Mouse (Mus musculus) frontal cortex, adult (tissue): Measurements from ENCODE around the gene D10Wsu102e.
"Not testable (repeated sequence)": the region's sequence is repeated elsewhere in the genome, so short reads cannot be mapped to it uniquely, and the experiment has no call there.

Source experiments
- ATAC-seq: cut with Nextera tagmentation; 2 replicates; pipeline ENCODE4 v1.9.2; 2017; ENCODE audit warnings: mild to moderate bottlenecking, moderate library complexity, mixed read lengths; ENCODE audit not compliant: low TSS enrichment

The D10Wsu102e gene

DNA sequence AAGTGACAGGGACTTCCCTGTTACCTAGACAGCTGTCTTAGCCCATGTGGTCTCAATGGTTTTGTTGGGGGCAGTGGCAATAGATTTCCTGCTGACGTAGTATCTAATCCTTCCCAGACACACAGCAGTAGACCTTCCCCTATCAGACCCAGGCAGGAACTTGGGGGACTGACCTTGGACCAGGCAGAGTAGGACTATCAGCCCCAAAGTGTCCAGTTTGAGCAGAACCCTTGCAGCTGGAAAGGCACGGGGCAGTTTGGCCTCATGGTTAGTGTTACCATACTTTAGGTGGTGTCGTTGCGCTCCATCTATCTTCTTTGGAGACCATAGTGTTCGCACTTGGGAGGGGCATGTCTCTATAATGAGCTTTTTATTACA lies 13.7 kb upstream of the D10Wsu102e start:
- ATAC-seq, result no peak

DNA sequence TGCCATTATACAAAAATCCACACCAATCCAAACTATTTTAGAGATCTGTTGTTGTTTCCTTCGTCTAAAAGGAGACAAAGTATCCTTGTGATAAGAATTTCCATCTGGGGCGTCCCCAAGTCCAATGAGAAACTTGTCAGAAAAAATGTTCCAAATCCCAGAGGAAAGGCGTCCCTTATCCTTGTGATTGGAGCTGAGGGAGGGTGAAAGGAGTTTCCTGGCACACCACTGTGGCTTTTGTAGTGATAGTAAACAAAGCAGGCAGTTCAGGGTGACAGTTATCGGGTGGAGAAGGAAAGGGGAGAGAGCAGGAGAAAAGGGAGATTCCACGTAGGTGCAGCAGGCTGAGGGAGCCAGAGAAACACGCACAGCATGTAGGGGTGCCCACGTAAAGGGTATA lies 12.5 kb upstream of the D10Wsu102e start:
- ATAC-seq, result no peak

DNA sequence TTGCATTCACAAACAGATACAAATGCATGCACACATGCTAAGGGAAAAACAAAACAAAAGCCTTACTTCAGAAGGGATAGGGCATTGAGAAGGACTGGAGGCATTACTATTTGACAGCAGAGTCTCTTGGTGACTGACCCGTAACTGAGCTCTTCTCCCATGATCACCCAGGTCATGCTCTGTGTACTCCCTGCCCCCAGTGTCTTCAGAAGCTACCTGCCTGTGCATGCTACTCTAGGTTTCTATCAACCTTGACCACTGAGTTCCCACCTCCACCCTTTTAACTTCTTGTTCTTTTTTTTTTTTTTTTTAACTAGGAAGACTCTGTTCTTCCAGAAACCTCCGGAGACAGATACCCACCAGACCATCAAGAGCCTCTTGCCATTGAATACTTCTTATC lies 9.3 kb upstream of the D10Wsu102e start:
- ATAC-seq, result no peak

DNA sequence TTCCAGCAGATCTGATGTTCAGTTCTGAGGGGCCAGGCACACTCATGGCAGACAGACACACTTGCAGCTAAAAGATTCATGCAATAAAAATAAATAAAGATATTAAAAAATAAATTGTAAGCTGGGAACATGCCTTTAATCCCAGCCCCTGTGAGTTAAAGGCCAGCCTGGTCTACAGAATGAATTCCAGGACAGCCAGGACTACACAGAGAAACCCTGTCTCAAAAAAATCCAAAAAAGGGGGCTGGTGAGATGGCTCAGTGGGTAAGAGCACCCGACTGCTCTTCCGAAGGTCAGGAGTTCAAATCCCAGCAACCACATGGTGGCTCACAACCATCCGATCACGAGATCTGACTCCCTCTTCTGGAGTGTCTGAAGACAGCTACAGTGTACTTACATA lies 8.2 kb upstream of the D10Wsu102e start:
- not testable (repeated sequence) for ATAC-seq

DNA sequence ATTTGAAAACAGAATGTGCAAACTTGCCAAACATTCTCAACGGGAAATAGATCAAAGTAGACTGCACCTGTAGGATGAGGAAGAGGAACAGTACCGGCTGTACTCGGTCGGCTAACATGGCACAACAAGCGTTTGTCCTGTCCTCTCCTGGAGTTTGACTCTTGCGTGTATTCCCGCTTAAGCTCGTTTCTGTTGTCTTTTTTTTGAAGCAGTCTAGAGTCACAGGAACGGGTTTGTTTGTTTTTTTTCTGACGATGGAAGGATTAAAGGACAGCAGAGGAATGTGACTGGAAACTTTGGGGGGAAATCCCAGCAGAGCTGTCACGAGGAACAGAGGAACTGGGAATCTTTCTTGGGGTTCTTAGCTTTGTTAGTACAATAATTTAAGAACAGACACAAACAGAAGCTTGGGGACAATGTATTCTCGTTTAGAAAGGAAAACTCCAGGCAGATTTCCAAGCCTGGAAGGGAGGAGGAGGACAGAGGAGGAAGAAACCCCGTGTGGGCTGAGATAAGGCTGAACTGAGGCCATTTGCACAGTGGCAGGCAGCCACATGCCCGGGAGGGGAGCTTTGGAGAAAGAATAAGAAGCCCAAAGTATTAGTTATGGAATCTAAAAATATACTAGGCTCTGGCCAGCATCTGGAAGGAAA lies 6.2 kb upstream of the D10Wsu102e start:
- peak; percentile 44; the same call in 1 of the 2 replicates for ATAC-seq

DNA sequence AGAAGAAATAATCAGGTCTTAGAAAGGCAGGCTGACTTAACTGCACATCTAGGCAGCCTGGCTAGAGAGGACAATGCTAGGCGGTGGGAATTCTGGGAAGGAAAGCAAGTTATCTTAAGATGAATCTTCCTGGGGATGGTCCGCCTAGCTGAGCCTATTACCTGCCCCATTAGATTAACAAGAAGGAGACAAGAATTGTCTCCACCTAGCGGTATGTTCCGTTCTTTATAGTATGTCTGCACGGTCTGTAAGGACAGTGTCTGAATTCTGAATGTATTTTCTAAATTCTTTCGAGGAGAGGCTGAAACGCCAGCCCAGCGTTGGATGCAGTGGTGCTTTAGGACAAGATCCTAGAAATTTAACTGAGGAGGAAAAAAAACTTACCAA lies 5.7 kb upstream of the D10Wsu102e start:
- peak; percentile 74 for ATAC-seq

DNA sequence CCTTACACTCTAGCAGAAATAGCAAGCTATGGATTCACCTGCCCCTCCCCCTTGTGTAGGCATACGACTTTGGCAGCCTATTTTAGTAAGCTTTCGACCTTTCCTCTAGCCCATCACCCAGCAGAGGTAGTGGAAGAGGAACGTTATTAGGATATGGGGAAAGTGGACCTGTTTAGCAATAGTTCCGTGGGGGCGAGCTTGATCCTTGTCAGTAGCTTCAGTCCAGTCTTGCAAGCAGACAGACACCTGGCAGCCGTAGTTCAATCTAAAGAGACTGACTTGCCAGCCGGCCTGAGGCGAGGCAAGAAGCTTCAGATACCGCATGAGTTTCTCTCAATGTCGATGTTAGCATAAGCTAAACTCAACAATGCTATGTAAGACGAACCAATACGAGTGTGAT lies 3.6 kb upstream of the D10Wsu102e start:
- ATAC-seq, result no peak

DNA sequence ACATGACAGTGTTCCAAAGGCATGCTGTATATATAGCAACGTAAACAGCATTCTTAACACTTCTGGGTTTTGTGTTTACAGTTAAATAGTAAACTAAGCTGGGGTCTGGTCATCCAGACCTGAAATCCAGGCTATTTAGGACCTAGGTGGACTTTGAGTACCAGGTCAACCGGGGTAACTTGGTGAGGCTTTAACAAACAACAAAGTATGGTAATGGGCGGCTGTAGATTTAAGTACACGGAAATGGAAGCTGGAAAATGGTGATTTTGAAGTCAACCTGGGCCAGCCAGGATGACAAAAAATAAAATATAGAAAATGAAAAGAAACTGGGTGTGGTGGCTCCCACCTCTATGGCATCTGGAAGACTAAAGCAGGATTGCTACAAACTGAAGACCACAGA lies 570 bp upstream of the D10Wsu102e start:
- no peak for ATAC-seq

DNA sequence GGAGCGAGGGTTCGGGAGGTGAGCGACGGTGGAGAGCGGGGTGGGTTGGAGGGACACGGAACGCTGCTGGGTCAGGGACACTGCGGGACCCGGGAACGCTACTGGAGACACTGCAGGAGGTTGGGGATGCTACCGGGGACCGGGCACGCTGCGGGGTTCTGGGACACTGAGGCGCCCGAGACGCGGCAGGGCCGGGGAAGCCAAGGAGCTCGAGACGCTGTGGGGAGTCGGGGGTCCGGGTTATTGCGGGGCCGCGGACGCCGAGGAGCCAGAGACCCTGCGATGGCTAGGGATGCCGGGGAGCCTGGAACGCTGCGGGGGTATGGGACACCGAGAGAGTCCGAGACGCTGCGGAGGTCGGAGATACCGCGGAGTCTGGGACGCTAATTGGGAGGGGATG lies 335 bp downstream of the D10Wsu102e start:
- ATAC-seq, result peak; percentile 75

DNA sequence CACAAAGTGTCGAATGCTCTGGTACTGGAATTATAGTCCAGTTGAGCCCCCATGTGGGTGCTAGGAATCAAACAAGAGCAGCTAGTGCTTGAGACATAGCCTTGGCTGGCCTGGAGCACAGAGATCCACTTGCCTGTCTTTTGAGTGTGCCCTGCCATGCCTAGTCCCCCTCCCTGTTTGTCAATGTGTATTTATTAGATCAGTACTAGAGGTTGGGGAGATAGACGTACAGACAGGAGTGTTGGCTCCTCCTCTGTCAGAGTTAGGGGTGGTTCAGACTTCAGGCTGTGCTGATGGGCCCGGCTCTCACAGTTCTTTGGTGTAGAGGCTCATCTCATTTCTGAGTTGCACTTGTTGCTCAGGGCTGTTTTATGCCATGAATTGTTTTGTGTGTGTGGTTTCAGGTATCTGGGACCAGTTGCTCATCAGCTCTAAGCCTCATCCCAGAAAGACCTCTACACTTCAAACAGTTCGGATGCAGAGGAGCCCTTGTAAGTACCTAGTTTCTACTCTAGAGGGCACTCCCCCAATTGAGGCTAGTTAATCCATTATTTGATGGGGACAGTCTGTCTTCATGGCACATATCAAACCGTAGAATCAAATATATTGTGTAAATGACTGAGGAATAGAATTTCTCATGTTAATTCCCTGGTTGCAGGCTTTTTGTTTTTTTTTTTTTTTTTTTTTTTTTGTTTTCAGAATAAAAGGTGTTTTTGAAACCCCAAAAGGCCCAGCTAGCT lies 1.8 kb downstream of the D10Wsu102e start:
- ATAC-seq, result 0 out of 2 replicates have a peak, but pooled peaks have one; percentile 36

DNA sequence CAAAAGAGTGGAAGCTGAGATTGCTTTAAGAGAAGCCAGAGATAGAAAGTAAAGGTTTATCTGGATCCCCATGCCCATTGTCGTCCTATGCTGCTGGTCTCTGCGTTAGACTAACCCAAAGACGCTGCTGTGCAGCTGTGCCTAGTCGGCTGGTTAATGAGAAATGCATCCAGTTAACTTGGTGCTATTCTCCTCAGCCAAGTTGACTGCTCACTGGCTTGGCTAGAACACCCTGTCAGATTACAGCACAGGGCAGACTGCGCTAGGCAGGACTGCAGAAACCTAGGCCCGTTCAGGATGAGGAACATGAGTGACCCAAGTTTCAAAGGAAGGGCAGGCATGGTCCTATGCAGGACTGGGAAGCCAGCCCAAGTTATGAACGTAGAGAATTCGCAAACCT lies 3.4 kb downstream of the D10Wsu102e start:
- ATAC-seq, result no peak

DNA sequence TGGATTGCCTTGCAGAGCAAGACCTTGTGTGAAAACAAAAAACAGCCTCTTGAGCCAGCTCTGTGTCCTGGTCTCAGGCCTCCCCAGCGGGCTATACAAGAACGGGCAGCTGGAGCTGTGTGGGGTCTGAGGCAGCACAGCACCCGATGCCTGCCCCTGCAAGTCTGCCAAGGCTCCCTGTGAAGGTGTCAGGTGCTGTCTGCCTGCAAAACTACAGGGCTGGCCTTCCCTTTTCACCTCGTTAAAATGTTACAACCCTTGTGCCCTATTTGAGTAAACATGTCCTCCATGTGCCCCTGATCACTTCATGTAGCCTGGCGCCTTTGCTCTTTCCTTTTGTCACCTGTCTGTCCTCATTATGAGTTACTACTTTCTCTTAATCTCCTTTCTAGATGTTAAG lies 8.9 kb downstream of the D10Wsu102e start:
- no peak for ATAC-seq

DNA sequence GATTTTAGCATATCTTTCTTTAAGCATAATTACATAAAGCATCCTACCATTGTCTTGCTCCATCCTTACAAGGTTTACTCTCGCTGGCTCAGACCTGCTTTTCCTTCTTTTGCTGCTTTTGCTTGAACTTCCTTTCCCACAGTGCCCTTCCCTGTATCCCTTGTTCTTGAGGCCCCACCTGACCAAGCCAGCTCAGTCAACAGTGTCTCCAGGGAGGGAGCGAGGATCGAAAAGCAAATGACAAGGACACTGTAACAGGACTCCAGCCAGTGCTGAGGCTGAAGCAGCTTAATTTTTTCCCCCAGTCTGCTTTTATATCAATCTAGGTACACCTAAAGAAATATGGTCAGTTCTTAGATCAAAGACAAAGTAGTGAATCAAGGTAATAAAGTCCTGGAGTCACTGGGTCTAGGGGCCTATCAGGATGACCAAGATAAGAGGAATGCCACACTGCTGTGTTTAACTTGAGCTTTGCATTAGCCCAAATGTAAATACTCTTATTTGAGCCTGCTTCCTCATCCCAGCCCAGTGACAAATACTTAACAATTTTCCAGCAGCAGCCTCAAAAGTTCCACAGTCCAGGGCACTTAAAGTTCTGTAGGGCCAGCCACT lies 14.1 kb downstream of the D10Wsu102e start:
- no peak for ATAC-seq

DNA sequence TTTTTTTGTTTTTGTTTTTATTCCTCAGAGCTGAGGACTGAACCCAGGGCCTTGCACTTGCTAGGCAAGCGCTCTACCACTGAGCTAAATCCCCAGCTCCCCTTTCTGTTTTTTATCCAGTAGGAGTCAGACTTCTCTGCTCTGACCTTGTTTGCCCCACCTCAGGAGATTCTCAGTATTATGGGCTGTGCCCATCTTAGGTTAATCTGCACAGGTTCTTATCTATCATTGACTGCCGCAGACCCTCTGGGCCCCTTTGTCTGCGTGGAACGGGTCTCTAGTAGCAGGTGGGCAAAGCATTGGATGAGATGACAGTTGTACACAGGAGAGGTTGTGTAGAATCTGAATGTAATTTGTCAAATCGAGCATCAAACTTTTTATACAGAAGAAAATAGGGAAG lies 15.4 kb downstream of the D10Wsu102e start:
- not testable (repeated sequence) for ATAC-seq

DNA sequence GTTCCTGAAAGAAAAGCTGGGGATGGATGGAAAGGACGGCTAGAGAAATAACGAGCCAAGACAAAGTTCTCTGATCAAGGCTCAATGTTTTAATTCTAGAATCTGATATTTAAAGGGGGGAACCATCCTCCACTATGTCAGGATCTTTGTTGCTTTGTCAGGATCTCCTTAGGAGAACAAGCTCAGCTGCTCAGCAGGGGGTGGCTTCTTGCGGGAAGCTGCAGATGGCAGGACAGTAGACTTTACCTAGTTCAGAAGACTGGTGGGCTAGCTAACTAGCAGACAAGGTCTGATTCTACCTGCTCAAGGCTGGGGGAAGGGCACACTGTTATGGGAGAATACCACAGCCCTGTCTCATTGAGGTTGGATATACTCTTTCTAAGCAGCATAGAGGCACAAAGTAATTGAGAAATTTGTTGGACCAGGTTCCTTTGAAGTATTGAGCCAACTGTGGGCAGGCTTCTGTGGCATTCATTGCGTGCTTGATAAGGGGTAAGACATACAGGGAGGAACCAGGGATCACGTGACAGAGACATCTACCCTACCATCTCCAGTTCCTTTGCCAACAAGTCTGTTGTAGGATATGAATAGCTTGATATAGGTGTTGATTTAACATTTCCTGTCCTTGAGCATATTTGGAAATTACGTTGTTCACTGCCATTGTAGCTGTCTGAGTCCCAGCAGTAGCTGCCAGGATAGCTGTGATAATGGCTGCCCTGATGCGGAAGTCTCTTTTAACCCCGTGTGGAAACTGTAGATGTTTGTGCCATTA lies 17.1 kb downstream of the D10Wsu102e start:
- no peak for ATAC-seq

DNA sequence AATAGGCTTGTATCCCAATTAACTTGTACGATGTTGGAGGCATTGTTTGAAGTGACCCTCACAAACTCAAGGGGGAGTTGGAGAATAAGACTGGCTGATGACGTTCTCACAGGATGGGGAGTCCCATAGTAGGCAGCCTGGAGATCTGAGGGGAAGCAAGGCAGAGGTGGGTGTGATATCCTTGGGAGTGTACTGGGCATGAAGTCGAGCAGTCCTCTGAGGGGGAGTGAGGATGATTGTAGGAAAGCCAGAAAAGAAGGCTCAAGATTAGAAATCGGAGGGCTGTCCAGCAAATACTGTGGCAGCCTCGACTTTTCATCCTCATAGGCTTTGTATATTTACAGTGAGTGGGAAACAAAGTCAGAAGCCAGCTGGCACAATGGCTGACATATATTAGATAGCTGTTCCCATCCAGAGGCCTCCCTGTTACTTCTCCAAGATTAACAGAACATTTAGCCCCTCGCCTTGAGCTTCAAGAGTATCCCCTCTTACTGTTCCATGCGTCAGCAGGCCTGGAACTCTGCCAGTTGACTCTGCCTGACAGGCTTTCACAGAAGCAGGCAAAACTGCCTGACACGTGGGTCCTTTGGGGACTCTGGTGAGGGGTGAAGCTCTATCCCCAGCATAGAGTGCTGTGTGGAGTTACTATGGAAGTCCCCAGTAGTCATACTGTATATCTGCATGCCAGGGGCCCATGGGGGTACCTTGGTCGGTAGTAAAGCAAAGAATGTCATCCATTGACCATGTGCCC lies 18.2 kb downstream of the D10Wsu102e start:
- no peak for ATAC-seq

DNA sequence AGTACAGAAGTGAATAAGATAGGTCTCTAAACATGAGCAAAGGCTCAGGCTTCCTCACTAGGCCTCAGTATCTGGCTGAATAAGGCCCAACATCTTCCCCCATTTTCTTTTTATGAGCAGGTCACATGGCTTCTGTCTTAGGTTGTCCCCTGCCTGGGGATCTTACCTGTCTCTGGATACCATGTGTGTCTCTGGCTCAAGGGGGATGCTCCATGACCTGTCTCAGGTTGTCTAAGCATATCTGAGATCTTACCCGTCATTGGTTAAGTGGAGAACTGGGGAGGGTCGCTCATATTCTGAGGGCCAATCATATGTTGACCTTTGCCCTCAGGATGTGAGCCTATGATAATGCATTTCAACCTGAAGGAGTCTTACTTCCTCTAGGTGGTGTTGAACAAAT lies 20.5 kb downstream of the D10Wsu102e start:
- ATAC-seq, result no peak

DNA sequence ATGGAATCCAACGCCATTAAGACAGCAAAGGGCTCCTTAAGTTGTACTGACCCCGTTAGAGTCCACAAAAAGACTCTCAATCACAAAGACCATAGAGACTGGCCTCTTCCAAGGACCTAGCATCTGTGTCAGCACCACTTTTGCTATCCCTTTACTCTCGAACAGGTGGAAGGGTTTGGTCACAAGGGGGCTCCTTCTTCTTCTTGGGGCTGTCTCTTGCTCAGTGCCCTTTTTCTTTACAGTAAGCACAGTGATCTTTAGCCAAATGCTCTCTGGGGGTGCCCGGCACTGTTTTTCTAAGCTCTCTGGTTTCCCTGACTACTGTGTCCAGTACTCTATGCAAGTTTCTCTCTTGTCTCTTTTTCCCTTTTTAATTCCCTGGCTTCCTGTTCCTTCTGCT lies 22.5 kb downstream of the D10Wsu102e start:
- no peak for ATAC-seq

DNA sequence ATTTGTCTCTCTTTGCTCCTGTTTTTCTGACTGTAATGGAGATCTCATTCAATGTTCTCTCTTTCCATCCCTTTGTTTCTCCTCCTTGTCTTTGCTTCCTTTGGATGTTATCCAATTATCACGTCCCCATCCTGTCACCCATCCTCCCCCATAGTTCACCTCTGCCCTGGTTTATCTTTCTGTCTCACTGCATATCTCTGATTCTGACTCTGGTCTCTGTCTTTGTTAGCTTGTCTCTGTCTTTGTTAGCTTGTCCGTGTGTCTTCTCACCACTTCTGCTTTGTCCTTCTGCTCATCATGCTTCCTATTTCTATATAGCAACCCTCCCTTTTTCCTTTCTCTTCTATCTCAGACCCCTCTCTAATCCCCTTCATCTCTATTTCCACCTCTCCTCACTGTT lies 23.0 kb downstream of the D10Wsu102e start:
- no peak for ATAC-seq

DNA sequence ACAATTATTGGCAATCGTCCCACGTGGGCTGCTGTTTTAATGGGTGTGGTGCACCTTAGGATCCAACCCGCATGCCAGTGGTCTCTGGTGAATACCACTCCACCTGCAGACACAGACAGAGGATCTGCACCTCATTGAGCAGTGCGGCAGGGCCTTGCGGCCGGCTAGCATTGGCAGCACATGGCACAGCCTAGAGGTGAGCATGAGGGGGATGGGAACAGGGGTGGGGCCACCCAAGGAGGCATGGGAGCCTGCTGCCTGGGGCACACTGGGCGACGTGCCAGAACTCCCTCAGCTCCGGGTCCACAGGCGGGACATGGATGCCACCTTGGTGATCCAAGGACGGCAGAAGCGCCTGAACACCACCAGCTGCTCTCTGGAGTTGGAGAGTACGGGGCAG lies 23.8 kb downstream of the D10Wsu102e start:
- ATAC-seq, result no peak

DNA sequence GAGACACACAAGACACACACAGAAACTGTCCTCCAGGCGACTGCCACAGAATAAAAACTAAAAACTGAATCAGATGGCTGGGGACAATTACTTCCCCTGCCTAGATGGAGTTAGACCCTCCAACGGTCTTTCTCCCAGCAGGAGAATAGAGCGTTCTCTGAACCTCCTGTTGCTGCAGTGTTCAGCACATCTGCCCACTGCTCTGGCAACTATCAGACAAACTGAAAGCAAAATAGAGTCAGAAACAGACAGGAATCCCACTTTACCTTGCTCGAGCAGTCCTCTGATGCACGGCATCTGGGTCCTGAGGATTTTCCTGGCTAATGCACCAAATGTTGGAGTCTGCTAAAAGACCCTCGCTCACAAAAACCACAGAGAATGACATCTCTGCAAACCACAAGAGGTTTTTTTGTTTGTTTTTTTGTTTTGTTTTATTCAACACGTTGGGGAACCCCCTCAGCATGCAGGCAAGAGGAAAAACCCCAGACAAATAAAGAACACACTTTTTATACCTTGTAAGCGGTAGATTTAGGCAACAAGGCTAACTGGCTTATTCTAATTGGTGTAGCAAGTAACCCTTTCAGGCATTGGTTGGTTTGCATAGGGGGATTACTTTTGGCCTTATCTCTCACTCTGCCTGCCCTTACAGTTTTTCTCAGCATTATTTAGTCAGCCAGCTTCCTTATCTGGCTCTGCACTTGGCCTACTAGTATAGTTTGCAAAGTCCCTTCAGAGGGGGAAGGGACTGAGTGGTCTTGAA lies 24.6 kb downstream of the D10Wsu102e start:
- ATAC-seq, result no peak
